Mouse (Mus musculus) heart, embryonic 15.5 days (tissue): ENCODE results near the gene Fam174a. TPM values are rescaled to one million over a fixed set of nuclear protein-coding genes. Genes with fewer than 3 reads are reported as not detected.

Experiments used
- ATAC-seq: fragments of 200-750 bp; cut with Nextera tagmentation; replicated peaks from 2 replicates; pipeline ENCODE4 v1.8.0; 2017; ENCODE audit warnings: low read depth, moderate TSS enrichment; ENCODE audit not compliant: insufficient number of reproducible peaks, insufficient read depth, low FRiP score
- H3K27ac ChIP-seq: fragments of 300-500 bp; sonication (generic); 2 replicates; pipeline ENCODE4 v1.5.1; 2015; ENCODE audit warnings: mild to moderate bottlenecking, inconsistent platforms
- H3K27me3 ChIP-seq: fragments of 300-500 bp; sonication (generic); 2 replicates; pipeline ENCODE4 v1.6.1; 2015; ENCODE audit warnings: inconsistent platforms
- H3K36me3 ChIP-seq: fragments of 300-500 bp; sonication (generic); 2 replicates; pipeline ENCODE4 v1.6.1; 2015; ENCODE audit warnings: mild to moderate bottlenecking, inconsistent platforms
- H3K4me1 ChIP-seq: fragments of 300-500 bp; sonication (generic); replicated peaks from 2 replicates; pipeline ENCODE4 v1.6.1; 2015; ENCODE audit warnings: inconsistent platforms
- H3K4me2 ChIP-seq: fragments of 300-500 bp; sonication (generic); 2 replicates; pipeline ENCODE4 v1.6.1; 2015; ENCODE audit warnings: inconsistent platforms, mild to moderate bottlenecking, moderate library complexity
- H3K4me3 ChIP-seq: fragments of 300-500 bp; sonication (generic); 2 replicates; pipeline ENCODE4 v1.5.1; 2015; ENCODE audit warnings: mild to moderate bottlenecking, inconsistent platforms
- H3K9ac ChIP-seq: fragments of 300-500 bp; sonication (generic); 2 replicates; pipeline ENCODE4 v1.6.1; 2015; ENCODE audit warnings: mild to moderate bottlenecking, inconsistent platforms
- H3K9me3 ChIP-seq: fragments of 300-500 bp; sonication (generic); replicated peaks from 2 replicates; pipeline ENCODE4 v1.6.1; 2016; ENCODE audit warnings: inconsistent platforms
- WGBS: fragments of 180-500 bp; shearing (Covaris S2); methylation state at CpG from one replicate; pipeline ENCODE4 v1.1.7; 2015; ENCODE audit warnings: mixed read lengths; 5-methylcytosine and 5-hydroxymethylcytosine counted together
- polyA plus RNA-seq: library from polyadenylated mRNA; unstranded; fragments of >200 nt; fragmentation: Nextera tagmentation; extraction: Ambion mirVana; gene quantifications from 2 replicates; pipeline ENCODE4 v1.2.1, GENCODE M21; 2015

The Fam174a gene
- polyA plus RNA-seq, 1 experiment from 2014 or later = 29.2 TPM

- ATAC-seq = no peak
- WGBS = 81% methylated on average over 5 of the region's 5 CpGs
These were observed 30.4 kb downstream of the Fam174a start for GRCm38 (mm10) chr1:95343585-95344485.

GRCm38 (mm10) chr1:95354146-95354545 is 40.7 kb downstream of the Fam174a start:
- Histone ChIP-seq H3K4me1 (peaks cover 3% of the 10 kb centered on the region; the same call in 1 of the 2 replicates), H3K36me3 (no peaks in the 10 kb centered on the region), H3K27ac (no peak overlapping the region), H3K9me3 (no peaks in the 10 kb centered on the region), H3K4me2 (no peak overlapping the region), H3K27me3 (no peaks in the 10 kb centered on the region), H3K4me3 (no peak overlapping the region), H3K9ac (no peak overlapping the region)
- no peak for ATAC-seq
- WGBS = 44% methylated on average over 1 of the region's 1 CpGs

More at GRCm38 (mm10) chr1:95343585-95344485, 30.4 kb downstream of the Fam174a start:
- no peak overlapping the region for H3K4me3 ChIP-seq
- H3K36me3 ChIP-seq = no peaks in the 10 kb centered on the region
- H3K27ac ChIP-seq = no peak overlapping the region
- H3K9ac ChIP-seq = no peak overlapping the region
- no peaks in the 10 kb centered on the region for H3K9me3 ChIP-seq
- H3K4me2 ChIP-seq = no peak overlapping the region
- no peaks in the 10 kb centered on the region for H3K27me3 ChIP-seq
- no peaks in the 10 kb centered on the region for H3K4me1 ChIP-seq

GRCm38 (mm10) chr1:95356904-95357303 is 43.5 kb downstream of the Fam174a start:
- Histone ChIP-seq H3K27me3 (no peaks in the 10 kb centered on the region), H3K4me1 (peaks cover 3% of the 10 kb centered on the region; the same call in 1 of the 2 replicates), H3K9ac (no peak overlapping the region), H3K4me2 (no peak overlapping the region), H3K27ac (peak overlapping the region; percentile 2; the same call in 1 of the 2 replicates), H3K9me3 (no peaks in the 10 kb centered on the region), H3K4me3 (no peak overlapping the region), H3K36me3 (no peaks in the 10 kb centered on the region)
- no peak for ATAC-seq
- 40% methylated on average over 4 of the region's 4 CpGs for WGBS

- Histone ChIP-seq H3K27ac (no peak overlapping the region), H3K4me3 (no peak overlapping the region)
- 74% methylated on average over 2 of the region's 2 CpGs for WGBS
These were observed 50.3 kb downstream of the Fam174a start for GRCm38 (mm10) chr1:95363692-95364091.

GRCm38 (mm10) chr1:95366616-95367373 is 53.4 kb downstream of the Fam174a start:
- H3K4me3 ChIP-seq = no peak overlapping the region
- ATAC-seq = no peak
- H3K27ac ChIP-seq = no peak overlapping the region
- H3K4me2 ChIP-seq = no peak overlapping the region
- no peaks in the 10 kb centered on the region for H3K4me1 ChIP-seq
- no peaks in the 10 kb centered on the region for H3K9me3 ChIP-seq
- no peaks in the 10 kb centered on the region for H3K27me3 ChIP-seq
- no peak overlapping the region for H3K9ac ChIP-seq
- WGBS = 54% methylated on average over 4 of the region's 4 CpGs
- H3K36me3 ChIP-seq = no peaks in the 10 kb centered on the region

More at GRCm38 (mm10) chr1:95363692-95364091, 50.3 kb downstream of the Fam174a start:
- no peaks in the 10 kb centered on the region for H3K36me3 ChIP-seq
- H3K9ac ChIP-seq = no peak overlapping the region
- no peak overlapping the region for H3K4me2 ChIP-seq
- no peaks in the 10 kb centered on the region for H3K27me3 ChIP-seq
- ATAC-seq = no peak
- no peaks in the 10 kb centered on the region for H3K9me3 ChIP-seq
- H3K4me1 ChIP-seq = no peaks in the 10 kb centered on the region

- 92% methylated on average over 4 of the region's 4 CpGs for WGBS
- Histone ChIP-seq H3K4me3 (no peak overlapping the region), H3K27ac (no peak overlapping the region), H3K4me2 (no peak overlapping the region), H3K36me3 (no peaks in the 10 kb centered on the region), H3K9ac (no peak overlapping the region), H3K4me1 (no peaks in the 10 kb centered on the region), H3K9me3 (no peaks in the 10 kb centered on the region), H3K27me3 (no peaks in the 10 kb centered on the region)
- ATAC-seq = no peak
These were observed 54.3 kb downstream of the Fam174a start for GRCm38 (mm10) chr1:95367748-95368147.

- no peak for ATAC-seq
- H3K36me3 ChIP-seq = no peaks in the 10 kb centered on the region
- no peak overlapping the region for H3K9ac ChIP-seq
- H3K4me1 ChIP-seq = no peaks in the 10 kb centered on the region
- 60% methylated on average over 6 of the region's 6 CpGs for WGBS
- H3K4me2 ChIP-seq = no peak overlapping the region
- H3K9me3 ChIP-seq = no peaks in the 10 kb centered on the region
- no peaks in the 10 kb centered on the region for H3K27me3 ChIP-seq
- no peak overlapping the region for H3K27ac ChIP-seq
- H3K4me3 ChIP-seq = no peak overlapping the region
These were observed 62.0 kb downstream of the Fam174a start for GRCm38 (mm10) chr1:95375443-95375842.

- ATAC-seq = no peak
- Histone ChIP-seq H3K9ac (no peak overlapping the region), H3K9me3 (no peaks in the 10 kb centered on the region), H3K4me3 (no peak overlapping the region), H3K4me1 (no peaks in the 10 kb centered on the region), H3K4me2 (no peak overlapping the region), H3K27me3 (no peaks in the 10 kb centered on the region), H3K36me3 (no peaks in the 10 kb centered on the region), H3K27ac (no peak overlapping the region)
- 61% methylated on average over 2 of the region's 2 CpGs for WGBS
These were observed 67.6 kb downstream of the Fam174a start for GRCm38 (mm10) chr1:95381028-95381427.
